In genomic region chr6:17748866-17749582, GRCm38 (mm10) we compare ENCODE assay signal across 8 mouse cellular contexts. TPM values are rescaled to one million over a fixed set of nuclear protein-coding genes. Genes with fewer than 3 reads are reported as not detected.
DNase-seq lines count a peak whose midpoint lies in the region; ATAC-seq and TF ChIP-seq lines count a peak whose summit lies in the region.

No protein-coding gene starts in this region.

- no peaks in the 10 kb centered on the region for H3K9me3 ChIP-seq in CH12.LX (replicated peaks; ENCODE audit: low read length)
- H3K9me3 ChIP-seq in liver, postnatal 0 days (ENCODE audit: low read length) = no peaks in the 10 kb centered on the region
- H3K9me3 ChIP-seq in neural tube, embryonic 13.5 days = no peaks in the 10 kb centered on the region

- dilution Hi-C loops in CH12.LX (cut with MboI; ENCODE audit: extremely low pct_ligation_motif_present, extremely low pct_unique_long_range_greater_than_20kb, low sequenced_read_pairs) = no loop called here

- peaks cover 23% of the 10 kb centered on the region for H3K79me2 ChIP-seq in CH12.LX (replicated peaks; ENCODE audit: control insufficient read depth, extremely low read depth, insufficient read depth, poor library complexity, severe bottlenecking)

- peaks cover 2 to 11% of the 10 kb centered on the region in 2 experiments for H3K36me3 ChIP-seq in CH12.LX (replicated peaks in 1 of 2; ENCODE audit: control insufficient read depth in 1 of 2, insufficient read depth in 1 of 2, low read length in 1 of 2)
- H3K36me3 ChIP-seq in liver, postnatal 0 days (replicated peaks; ENCODE audit: insufficient read depth, low read length) = no peaks in the 10 kb centered on the region
- H3K36me3 ChIP-seq in neural tube, embryonic 13.5 days = no peaks in the 10 kb centered on the region

- H3K4me2 ChIP-seq in CH12.LX (ENCODE audit: insufficient read depth, low read depth, poor library complexity, severe bottlenecking) = peak overlapping the region; percentile 24; the same call in 1 of the 2 replicates
- peak overlapping the region; percentile 94 for H3K4me2 ChIP-seq in liver, postnatal 0 days (ENCODE audit: low read depth, low read length)
- H3K4me2 ChIP-seq in neural tube, embryonic 13.5 days = peak overlapping the region; percentile 69

- no peaks in the 10 kb centered on the region for H3K27me3 ChIP-seq in CH12.LX (replicated peaks)
- H3K27me3 ChIP-seq in liver, postnatal 0 days (ENCODE audit: insufficient read depth, low read length) = no peaks in the 10 kb centered on the region
- H3K27me3 ChIP-seq in neural tube, embryonic 13.5 days = no peaks in the 10 kb centered on the region

- TF ChIP-seq RAD21 in CH12.LX (IDR thresholded peaks at IDR 0.05; ENCODE audit: low read depth, low read length) = no peak; the same call in 1 of the 2 replicates

- peak overlapping the region; percentile 44; the same call in 1 of the 2 replicates for H3K9ac ChIP-seq in CH12.LX (ENCODE audit: insufficient read depth, low read depth)
- H3K9ac ChIP-seq in liver, postnatal 0 days (replicated peaks) = peak overlapping the region; percentile 67
- H3K9ac ChIP-seq in neural tube, embryonic 13.5 days = peak overlapping the region; percentile 82

- peak; percentile 87 for ATAC-seq in erythroblast, adult 5-6 weeks (replicated peaks; ENCODE audit: low FRiP score, poor library complexity, severe bottlenecking)
- peak; percentile 92 for ATAC-seq in liver, postnatal 0 days
- peak; percentile 99 for ATAC-seq in neural tube, embryonic 13.5 days (ENCODE audit: low read depth)

- intact Hi-C loops in heart, postnatal 10 days (cut with DNase I) = loop anchor here (5.0 kb wide), 1 partner anchor 43 kb away; no protein-coding TSS in a partner anchor

- peak; percentile 64 for TF ChIP-seq POLR2A in CH12.LX (IDR thresholded peaks at IDR 0.05; ENCODE audit: low read depth, low read length)
- TF ChIP-seq POLR2A in bone marrow macrophage, adult 2 months (IDR thresholded peaks at IDR 0.05; ENCODE audit: borderline replicate concordance, low read depth, low read length) = no peak

- H3K4me1 ChIP-seq in CH12.LX (ENCODE audit: control insufficient read depth in 1 of 2, insufficient read depth in 2 of 2) = peaks cover 9 to 55% of the 10 kb centered on the region in 2 experiments
- peaks cover 22% of the 10 kb centered on the region for H3K4me1 ChIP-seq in bone marrow macrophage, adult 2 months (ENCODE audit: control insufficient read depth, insufficient read depth, low read length)
- H3K4me1 ChIP-seq in liver, postnatal 0 days (ENCODE audit: insufficient read depth) = peaks cover 25% of the 10 kb centered on the region
- H3K4me1 ChIP-seq in neural tube, embryonic 13.5 days (replicated peaks) = peaks cover 26% of the 10 kb centered on the region

- peak overlapping the region; percentile 79 for H3K27ac ChIP-seq in CH12.LX (ENCODE audit: insufficient read depth, low read depth)
- peak overlapping the region; percentile 70 for H3K27ac ChIP-seq in bone marrow macrophage, adult 2 months (ENCODE audit: insufficient read depth, low read depth, low read length)
- H3K27ac ChIP-seq in liver, postnatal 0 days (ENCODE audit: low read depth) = peak overlapping the region; percentile 59
- peak overlapping the region; percentile 97 for H3K27ac ChIP-seq in neural tube, embryonic 13.5 days (replicated peaks)

- WGBS in liver, postnatal 0 days (ENCODE audit: insufficient replicate concordance) = 4% methylated on average over 18 of the region's 18 CpGs
- WGBS in neural tube, embryonic 13.5 days = under 1% methylated on average over 18 of the region's 18 CpGs

- peak overlapping the region; percentile 53 to 62 (median 55) for H3K4me3 ChIP-seq in CH12.LX (replicated peaks in 1 of 3; ENCODE audit: low read depth in 2 of 3, low read length in 2 of 3, poor library complexity in 1 of 3)
- peak overlapping the region; percentile 76 for H3K4me3 ChIP-seq in bone marrow macrophage, adult 2 months (ENCODE audit: insufficient read depth, low read length)
- H3K4me3 ChIP-seq in liver, postnatal 0 days (ENCODE audit: low read depth, low read length) = peak overlapping the region; percentile 52
- H3K4me3 ChIP-seq in neural tube, embryonic 13.5 days = peak overlapping the region; percentile 53

- peak; percentile 95 for DNase-seq in CH12.LX (ENCODE audit: extremely low read depth)
- peak; percentile 72 to 82 for DNase-seq in heart, postnatal 10 days
- DNase-seq in layer of hippocampus, adult 18-20 months (ENCODE audit: low spot score in 2 of 2) = peak; percentile 75 to 89
- DNase-seq in liver, postnatal 0 days = peak; percentile 60
- DNase-seq in telencephalon, adult 2 months (ENCODE audit: low read depth, low spot score) = peak; percentile 91

- in situ Hi-C loops in CH12.LX (cut with MboI; ENCODE audit: low pct_ligation_motif_present, low pct_unique_long_range_greater_than_20kb, low sequenced_read_pairs) = loop anchor here (25.0 kb wide), 1 partner anchor 688 kb away; no protein-coding TSS in a partner anchor

- TF ChIP-seq CTCF in CH12.LX (conservative IDR thresholded peaks at IDR 0.05 in 1 of 2, IDR thresholded peaks at IDR 0.05 in 1 of 2; ENCODE audit: low read depth in 2 of 2, low read length in 2 of 2) = no peak
- no peak for TF ChIP-seq CTCF in bone marrow macrophage, adult 2 months (IDR thresholded peaks at IDR 0.05; ENCODE audit: low read depth, low read length)
- peak; percentile 18; the same call in 1 of the 2 replicates for TF ChIP-seq CTCF in liver, postnatal 0 days (IDR thresholded peaks at IDR 0.05; ENCODE audit: low read depth)

- TF ChIP-seq EP300 in CH12.LX (IDR thresholded peaks at IDR 0.05; ENCODE audit: low read length) = peak; percentile 67
- TF ChIP-seq EP300 in liver, postnatal 0 days (IDR thresholded peaks at IDR 0.05; ENCODE audit: low read depth) = no peak; the same call in 1 of the 2 replicates

TF ChIP-seq in CH12.LX, 34 proteins besides CTCF, POLR2A, EP300 and RAD21:
- TF ChIP-seq MEF2A (IDR thresholded peaks at IDR 0.05; ENCODE audit: borderline replicate concordance, low read depth, low read length) (peak; percentile 79), TCF12 (IDR thresholded peaks at IDR 0.05; ENCODE audit: low read depth, low read length) (peak; percentile 75; the same call in 1 of the 2 replicates), BHLHE40 (IDR thresholded peaks at IDR 0.05; ENCODE audit: low read depth, low read length) (peak; percentile 98), JUN (IDR thresholded peaks at IDR 0.05; ENCODE audit: insufficient read depth, low read depth, low read length) (peak; percentile 70; the same call in 1 of the 2 replicates), SMC3 (IDR thresholded peaks at IDR 0.05; ENCODE audit: low read depth, low read length) (0 out of 2 replicates have a peak, but pooled peaks have one; percentile 8), NRF1 (IDR thresholded peaks at IDR 0.05; ENCODE audit: low read depth, low read length) (peak; percentile 11; the same call in 1 of the 2 replicates), UBTF (IDR thresholded peaks at IDR 0.05; ENCODE audit: low read depth, low read length) (no peak), NELFE (IDR thresholded peaks at IDR 0.05; ENCODE audit: low read depth, low read length) (peak; percentile 65; the same call in 1 of the 2 replicates), ZMIZ1 (IDR thresholded peaks at IDR 0.05; ENCODE audit: low read depth, low read length) (peak; percentile 68), ETS1 (conservative IDR thresholded peaks at IDR 0.05; ENCODE audit: low read depth, low read length) (peak; percentile 98), POLR2AphosphoS2 (IDR thresholded peaks at IDR 0.05; ENCODE audit: low read depth, low read length) (no peak), MAFK (IDR thresholded peaks at IDR 0.05; ENCODE audit: insufficient replicate concordance, low read length) (peak; percentile 69; the same call in 1 of the 2 replicates), GABPA (IDR thresholded peaks at IDR 0.05; ENCODE audit: insufficient replicate concordance, low read depth, low read length) (no peak), ZC3H11A (IDR thresholded peaks at IDR 0.05; ENCODE audit: low read depth, low read length) (no peak), IRF4 (IDR thresholded peaks at IDR 0.05; ENCODE audit: low read depth, low read length) (peak; percentile 77), ZNF384 (IDR thresholded peaks at IDR 0.05; ENCODE audit: low read depth, low read length) (no peak; the same call in 1 of the 2 replicates), CHD2 (IDR thresholded peaks at IDR 0.05; ENCODE audit: low read length) (peak; percentile 37; the same call in 1 of the 2 replicates), MXI1 (IDR thresholded peaks at IDR 0.05; ENCODE audit: low read depth, low read length) (peak; percentile 53; the same call in 1 of the 2 replicates), MAZ (IDR thresholded peaks at IDR 0.05; ENCODE audit: low read depth, low read length) (peak; percentile 68), MYC (IDR thresholded peaks at IDR 0.05; ENCODE audit: low read depth, low read length) (peak; percentile 36; the same call in 1 of the 2 replicates)

RNA-seq across cellular contexts. Expression of gene St7, which starts 56.3 kb away (rescaled TPM):
- total RNA-seq in CH12.LX (2012; rRNA removed) (26.4 and 33.9 TPM in 2 replicates), CH12.LX (2014; rRNA removed) (57.2 and 64.1 TPM in 2 replicates)
- 34.4 and 35.3 TPM in 2 replicates for polyA plus RNA-seq in CH12.LX (2012; ENCODE audit: insufficient read length, low read depth)
- 5.3 and 7.5 TPM in 2 replicates for polyA plus RNA-seq in bone marrow macrophage, adult 2 months (2012; ENCODE audit: insufficient read depth, insufficient read length, missing spikeins)
- 29.0 and 73.4 TPM in 2 replicates for total RNA-seq in erythroblast, adult 5-6 weeks (2015; ENCODE audit: low replicate concordance)
- total RNA-seq in erythroblast, adult 5-6 weeks (2017; ENCODE audit: low replicate concordance) = 73.5 and 90.6 TPM in 2 replicates
- 10 to 100 TPM; 29.8 to 30.7 TPM for total RNA-seq in heart, postnatal 10 days (2021)
- 10 to 100 TPM; 47.4 to 47.7 TPM for total RNA-seq in layer of hippocampus, adult 18-20 months (2021)
- polyA plus RNA-seq in liver, postnatal 0 days (2015; fragmentation: Nextera tagmentation; extraction: Ambion mirVana) = 11.0 and 11.9 TPM in 2 replicates
- 56.9 and 60.6 TPM in 2 replicates for polyA plus RNA-seq in neural tube, embryonic 13.5 days (2015; fragmentation: Nextera tagmentation; extraction: Ambion mirVana)

Comparison
In these comparisons a context has a peak if more than half of its experiments do, and no peak if none do; other contexts are left out.
1. Peak in every context shown above with its lines: DNase-seq, ATAC-seq, H3K4me3 ChIP-seq and H3K27ac ChIP-seq.
2. H3K4me2 ChIP-seq: peak in every context shown above with its lines; median percentile 94 in liver, postnatal 0 days; 69 in neural tube, embryonic 13.5 days; 24 in CH12.LX.